Mouse (Mus musculus) retina, embryonic 14.5 days (tissue): ENCODE data around the gene Xlr5a.
A peak's percentile ranks its signal among the peaks of the same experiment; 100 is the strongest.
"Not testable (repeated sequence)": the region's sequence is repeated elsewhere in the genome, so short reads cannot be mapped to it uniquely, and the experiment has no call there.

ENCODE experiments used
- DNase-seq: peaks from one replicate; pipeline ENCODE4 v3.0.0-alpha.2; 2015; ENCODE audit warnings: low spot score

Xlr5a gene

DNA sequence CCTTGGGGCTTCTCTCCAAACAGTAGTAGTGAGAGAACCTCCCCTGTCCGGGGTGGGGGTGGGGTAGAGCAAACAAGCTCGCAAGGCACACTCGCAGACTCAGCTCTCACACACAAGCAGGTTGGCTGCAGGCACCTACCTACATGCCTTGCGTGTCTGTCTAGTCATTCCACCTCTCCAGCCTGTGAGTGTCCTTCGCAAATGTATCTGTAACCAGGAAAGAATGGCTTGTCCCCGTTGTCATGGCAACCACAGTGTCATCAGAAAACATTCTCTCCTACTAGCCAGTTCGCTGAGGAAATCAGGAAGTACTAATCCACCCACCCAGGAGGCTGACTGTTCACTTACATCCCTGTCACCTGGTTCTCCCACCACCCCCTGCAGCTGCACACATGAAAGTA lies 149.6 kb downstream of the Xlr5a start:
- DNase-seq, result not testable (repeated sequence)

DNA sequence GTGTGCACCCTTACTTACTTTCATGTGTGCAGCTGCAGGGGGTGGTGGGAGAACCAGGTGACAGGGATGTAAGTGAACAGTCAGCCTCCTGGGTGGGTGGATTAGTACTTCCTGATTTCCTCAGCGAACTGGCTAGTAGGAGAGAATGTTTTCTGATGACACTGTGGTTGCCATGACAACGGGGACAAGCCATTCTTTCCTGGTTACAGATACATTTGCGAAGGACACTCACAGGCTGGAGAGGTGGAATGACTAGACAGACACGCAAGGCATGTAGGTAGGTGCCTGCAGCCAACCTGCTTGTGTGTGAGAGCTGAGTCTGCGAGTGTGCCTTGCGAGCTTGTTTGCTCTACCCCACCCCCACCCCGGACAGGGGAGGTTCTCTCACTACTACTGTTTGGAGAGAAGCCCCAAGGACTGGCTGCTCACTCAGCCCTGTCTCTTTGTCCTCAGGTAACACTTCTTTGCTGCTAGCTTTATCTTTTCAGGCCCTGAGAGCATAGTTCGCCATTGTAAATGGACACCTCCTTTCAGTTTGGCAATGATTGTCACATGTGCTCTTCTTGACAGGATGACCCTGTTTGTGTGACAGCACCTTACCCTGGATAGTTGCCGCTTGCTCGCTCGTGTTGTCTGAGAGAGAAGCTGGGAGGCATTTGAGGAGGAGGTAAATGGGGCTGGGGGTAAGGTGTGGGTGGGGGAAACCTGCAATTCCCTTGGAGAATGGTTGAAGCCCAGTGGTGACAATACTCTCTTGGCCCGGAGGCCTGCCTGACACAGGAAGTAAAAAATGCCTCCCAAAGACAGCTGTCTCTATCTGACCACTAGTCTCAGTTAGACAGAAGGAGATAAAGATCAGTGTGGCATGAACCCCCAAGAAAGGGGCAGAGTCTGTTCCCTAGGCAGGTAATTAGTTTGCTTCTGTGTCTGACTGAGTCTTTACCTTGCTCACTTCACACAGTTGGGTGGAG lies 169.6 kb downstream of the Xlr5a start:
- DNase-seq, result not testable (repeated sequence)

GRCm38 (mm10) chrX:73116747-73117146 lies 176.0 kb downstream of the Xlr5a start, which contains the start of gene Gm14685:
Gene Gm14685, plus strand, starts transcription at chrX:73117047.
- DNase-seq, result not testable (repeated sequence)

DNA sequence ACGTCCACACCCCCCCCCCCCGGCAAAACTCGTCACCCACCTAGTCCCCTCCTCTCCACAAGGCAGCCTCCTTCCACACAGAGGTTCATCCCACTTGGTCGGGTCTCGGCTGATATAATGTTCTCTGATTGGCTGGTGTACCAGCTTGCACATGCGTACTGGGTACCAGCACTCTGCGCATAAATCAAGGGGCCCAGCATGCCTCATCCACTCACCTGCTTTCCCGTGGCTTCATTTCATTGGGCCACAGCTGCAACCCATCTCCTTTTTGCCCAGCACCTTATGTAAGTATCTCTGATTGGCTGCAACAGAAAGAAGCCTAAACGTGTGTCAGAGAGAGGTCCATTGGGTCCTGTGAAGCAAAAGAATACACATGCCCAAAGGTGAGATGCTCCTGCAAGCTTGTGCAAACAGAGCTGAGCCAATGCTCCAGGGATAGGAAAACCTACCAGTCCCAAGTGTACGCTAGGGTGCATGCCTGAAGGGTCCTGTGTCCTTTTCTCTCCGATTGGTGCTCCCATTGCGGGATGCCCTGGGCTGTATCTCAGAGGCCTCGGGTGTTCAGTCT lies 195.8 kb downstream of the Xlr5a start, which contains the start of gene Xlr3a:
Gene Xlr3a (minus strand): TSS at position 155 of the 568 bp plus-strand sequence.
- DNase-seq, result not testable (repeated sequence)

DNA sequence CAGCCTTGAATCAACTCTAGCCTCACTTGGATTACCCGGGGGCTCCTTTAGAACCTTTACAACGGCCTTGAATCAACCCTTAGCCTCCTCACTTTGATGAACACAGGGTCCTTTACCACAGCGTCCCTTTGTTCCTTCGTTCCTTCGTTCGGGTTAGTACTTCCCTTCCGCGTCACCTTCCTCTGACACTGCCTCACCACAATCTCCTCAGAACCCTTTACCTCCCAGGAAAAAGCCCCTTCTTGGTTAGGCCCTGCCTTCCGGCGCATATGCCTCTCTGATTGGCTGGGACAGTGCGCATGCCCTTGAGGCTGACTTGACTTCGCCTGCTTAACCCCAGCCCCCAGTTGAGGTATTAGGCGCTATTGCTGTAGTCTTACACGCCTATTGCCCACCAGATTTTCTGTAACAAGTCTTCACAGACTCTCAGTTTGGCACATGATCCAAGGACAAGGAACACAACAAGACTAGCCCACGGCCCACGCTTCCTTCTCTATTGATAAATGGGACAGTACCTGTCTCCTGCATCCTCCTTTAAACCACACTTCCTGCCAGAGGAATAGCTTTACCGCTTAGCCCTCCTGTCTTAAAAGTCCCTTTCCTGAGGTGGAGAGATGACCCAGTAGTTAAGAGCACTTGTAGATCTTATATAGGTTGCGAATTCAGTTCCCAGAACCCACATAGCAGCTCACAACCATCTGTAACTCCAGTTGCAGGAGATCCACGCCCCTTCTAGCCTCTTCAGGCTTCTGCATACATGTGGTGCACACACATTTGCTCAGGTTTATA lies 210.3 kb downstream of the Xlr5a start, which contains the start of gene Xlr4a:
Gene Xlr4a (minus strand): TSS at position 212 of the 789 bp plus-strand sequence.
- DNase-seq, result not testable (repeated sequence)

DNA sequence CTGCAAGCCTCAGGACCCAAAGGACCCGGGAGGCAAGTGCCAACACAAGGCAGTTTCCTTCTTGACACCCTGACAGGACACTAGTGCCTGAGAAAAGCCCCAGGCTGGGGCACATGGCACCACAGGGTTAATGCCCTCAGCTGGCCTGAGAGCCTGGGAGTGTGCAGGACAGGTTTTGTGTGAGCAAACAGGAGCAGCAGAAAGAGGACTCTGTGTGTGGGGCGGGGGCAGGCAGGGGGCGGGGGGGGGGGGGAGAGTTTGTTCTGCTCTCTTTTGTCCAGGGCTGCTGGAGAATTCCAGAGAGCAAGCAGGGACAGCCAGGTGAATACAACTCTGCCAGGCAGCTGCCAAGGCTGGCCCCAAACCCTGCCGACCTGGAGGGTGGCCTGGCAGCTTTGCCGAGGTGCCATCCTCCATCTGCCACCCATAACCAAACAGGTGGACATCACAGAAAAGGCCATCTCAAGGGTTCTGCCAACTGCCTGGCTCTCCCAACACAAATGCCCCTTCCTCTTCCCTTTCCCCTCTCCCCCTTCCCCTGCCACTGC lies 225.9 kb downstream of the Xlr5a start:
- DNase-seq, result not testable (repeated sequence)

DNA sequence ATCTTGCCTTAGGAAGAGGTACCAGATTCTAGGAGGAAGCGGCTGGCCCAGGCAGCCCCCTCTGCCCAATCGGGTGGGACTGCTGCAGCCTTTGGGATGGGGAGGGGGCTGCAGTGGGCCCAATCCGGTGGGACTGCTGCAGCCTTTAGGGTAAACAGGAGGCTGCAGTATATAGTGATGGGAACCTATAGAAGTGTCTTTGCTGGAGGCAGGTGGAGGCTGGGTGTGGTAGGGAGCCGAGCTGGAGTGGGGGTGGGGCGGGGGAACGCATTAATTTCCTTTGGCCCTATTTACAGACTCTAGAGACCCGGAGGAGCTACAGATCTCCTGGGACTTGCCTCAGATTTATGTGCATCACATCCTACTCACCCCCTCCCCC lies 228.4 kb downstream of the Xlr5a start, which contains the start of gene Pnma3:
Gene Pnma3 (plus strand): TSS at position 373 of the 379 bp plus-strand sequence.
- DNase-seq, result no peak

- peak; percentile 45 for DNase-seq
Observed at GRCm38 (mm10) chrX:73063512-73064414, 229.0 kb downstream of the Xlr5a start.

- DNase-seq, result no peak
Observed at GRCm38 (mm10) chrX:73062323-73062722, 230.5 kb downstream of the Xlr5a start.

- DNase-seq, result no peak
Observed at GRCm38 (mm10) chrX:73061528-73061927, 231.2 kb downstream of the Xlr5a start.
